ENCODE assay signal across 9 mouse cellular contexts in the genomic region with DNA sequence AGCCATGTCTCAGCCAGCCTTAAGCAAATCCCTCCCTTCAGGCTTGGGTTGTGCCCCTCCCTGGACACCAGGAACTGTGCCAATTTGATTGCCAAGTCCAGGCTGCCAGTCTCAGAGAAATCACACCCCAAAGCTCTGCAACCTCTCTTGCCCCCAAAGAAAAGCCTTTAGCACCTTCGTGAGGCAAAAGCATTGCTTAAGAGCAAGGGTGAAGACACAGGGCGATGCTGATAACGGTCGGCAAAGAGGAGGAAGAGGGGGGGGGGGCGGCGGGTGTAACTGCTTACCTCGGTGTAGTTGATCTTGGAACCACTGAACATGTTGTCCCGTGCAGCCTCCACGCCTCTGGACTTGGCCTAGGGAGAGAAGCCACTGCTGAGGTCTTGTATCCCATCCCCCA. TPM values are rescaled to one million over a fixed set of nuclear protein-coding genes. Genes with fewer than 3 reads are reported as not detected.
DNase-seq lines count a peak whose midpoint lies in the region; ATAC-seq and TF ChIP-seq lines count a peak whose summit lies in the region.
"Had no signal": no experiment of that assay in that cellular context is flagged by ENCODE, and none has a peak within 500 bp of the region (broad histone marks: within the 10 kb centered on the region; RNA-seq: fewer than 3 reads in every experiment).

No protein-coding gene starts in this region.

- 0 out of 2 replicates have a peak, but pooled peaks cover 7% of the 10 kb centered on the region for H3K4me1 ChIP-seq in forebrain, postnatal 0 days (ENCODE audit: insufficient read depth)
- peaks cover 39% of the 10 kb centered on the region for H3K4me1 ChIP-seq in limb, embryonic 15.5 days

- H3K79me2 ChIP-seq in myocyte (ENCODE audit: control insufficient read depth, insufficient read depth), result peaks cover 57% of the 10 kb centered on the region

- whole genome bisulfite sequencing in forebrain, postnatal 0 days, result 52% methylated on average over 8 of the region's 9 CpGs
- WGBS in limb, embryonic 15.5 days, result 53% methylated on average over 9 of the region's 9 CpGs

- H3K9ac ChIP-seq in forebrain, postnatal 0 days, result no peak overlapping the region
- H3K9ac ChIP-seq in limb, embryonic 15.5 days, result no peak overlapping the region

- ATAC-seq in forebrain, postnatal 0 days, result no peak
- no peak for ATAC-seq in limb, embryonic 15.5 days (ENCODE audit: insufficient number of reproducible peaks, low FRiP score, low TSS enrichment, low read depth)
- ATAC-seq in frontal cortex, adult (ENCODE audit: low TSS enrichment), result no peak

- TF ChIP-seq CTCF in forebrain, postnatal 0 days (IDR thresholded peaks at IDR 0.05; ENCODE audit: low read depth), result no peak

- H3K36me3 ChIP-seq in forebrain, postnatal 0 days (ENCODE audit: insufficient read depth), result peaks cover 20% of the 10 kb centered on the region
- H3K36me3 ChIP-seq in limb, embryonic 15.5 days, result peaks cover 46% of the 10 kb centered on the region
- H3K36me3 ChIP-seq in myocyte (ENCODE audit: control insufficient read depth, insufficient read depth), result peaks cover 7% of the 10 kb centered on the region

- H3K4me3 ChIP-seq in forebrain, postnatal 0 days (ENCODE audit: low read depth, low read length), result no peak overlapping the region; the same call in 1 of the 2 replicates
- H3K4me3 ChIP-seq in limb, embryonic 15.5 days, result peak overlapping the region; percentile 80
- H3K4me3 ChIP-seq in myocyte, result peak overlapping the region; percentile 85

- no peak overlapping the region for H3ac ChIP-seq in myocyte (ENCODE audit: control insufficient read depth, insufficient read length)

- DNase-seq in gastrocnemius, postnatal 14 days, result peak; percentile 34
- DNase-seq in gastrocnemius, postnatal 25 days, result no peak
- DNase-seq in adipocyte (ENCODE audit: low spot score), result peak; percentile 62
- no peak for DNase-seq in forebrain, postnatal 0 days
- no peak for DNase-seq in left cerebral cortex, adult 11 months (ENCODE audit: low spot score)

- H3K4me2 ChIP-seq in forebrain, postnatal 0 days (ENCODE audit: low read depth), result peak overlapping the region; percentile 80
- peak overlapping the region; percentile 78 for H3K4me2 ChIP-seq in limb, embryonic 15.5 days
- H3K4me2 ChIP-seq in myocyte (ENCODE audit: low read depth), result peak overlapping the region; percentile 74

- no peak for TF ChIP-seq POLR2A in myocyte (IDR thresholded peaks at IDR 0.05; ENCODE audit: insufficient read length, low read depth)

- no peaks in the 10 kb centered on the region for H3K27me3 ChIP-seq in forebrain, postnatal 0 days (ENCODE audit: insufficient read depth, low read length)
- H3K27me3 ChIP-seq in limb, embryonic 15.5 days, result no peaks in the 10 kb centered on the region
- no peaks in the 10 kb centered on the region for H3K27me3 ChIP-seq in myocyte (ENCODE audit: control insufficient read depth, insufficient read depth, insufficient read length)

- H3K27ac ChIP-seq in forebrain, postnatal 0 days (ENCODE audit: low read depth, low read length), result no peak overlapping the region
- no peak overlapping the region for H3K27ac ChIP-seq in limb, embryonic 15.5 days

- no peaks in the 10 kb centered on the region for H3K9me3 ChIP-seq in forebrain, postnatal 0 days (ENCODE audit: low read length)
- H3K9me3 ChIP-seq in limb, embryonic 15.5 days, result no peaks in the 10 kb centered on the region

- intact Hi-C loops in gastrocnemius, postnatal 14 days (cut with DNase I; ENCODE audit: low total_unique reads), result no loop called here

TF ChIP-seq in myocyte, 11 proteins besides CTCF, POLR2A, EP300 and RAD21:
- TF ChIP-seq POLR2AphosphoS2 (IDR thresholded peaks at IDR 0.05; ENCODE audit: insufficient read length, low read depth) (no peak), USF1 (IDR thresholded peaks at IDR 0.05; ENCODE audit: low read depth) (no peak), MYOD1 (IDR thresholded peaks at IDR 0.05; ENCODE audit: control insufficient read depth in 1 of 3, insufficient read length in 2 of 3, low read depth in 2 of 3) (no peak), MYOG (IDR thresholded peaks at IDR 0.05; ENCODE audit: control insufficient read depth in 1 of 3, insufficient read depth in 1 of 3, insufficient read length in 2 of 3, low read depth in 2 of 3) (no peak), MAX (IDR thresholded peaks at IDR 0.05; ENCODE audit: low read depth) (no peak), E2F4 (IDR thresholded peaks at IDR 0.05; ENCODE audit: insufficient read depth) (no peak), REST (IDR thresholded peaks at IDR 0.05; ENCODE audit: insufficient read depth, insufficient read length) (no peak), SRF (IDR thresholded peaks at IDR 0.05; ENCODE audit: control insufficient read depth, insufficient read length, low read depth) (no peak), TCF12 (IDR thresholded peaks at IDR 0.05; ENCODE audit: insufficient read depth, poor library complexity, severe bottlenecking) (no peak), TCF3 (IDR thresholded peaks at IDR 0.05; ENCODE audit: insufficient read length, low read depth) (no peak), CEBPB (IDR thresholded peaks at IDR 0.05; ENCODE audit: insufficient read depth, poor library complexity, severe bottlenecking) (no peak)
TF ChIP-seq in myocyte: peak in this region for 0.

RNA-seq across cellular contexts. Expression of gene Gpi1, which starts 1.5 kb away (rescaled TPM):
- total RNA-seq in gastrocnemius, postnatal 14 days (2021), result 1,000 to 10,000 TPM; 1,010 to 1,102 TPM
- total RNA-seq in gastrocnemius, postnatal 25 days (2021), result 1,000 to 10,000 TPM in 1 of 2 experiments, 100 to 1,000 TPM in 1; 948 to 1,062 TPM
- 170 and 223 TPM in 2 replicates for total RNA-seq in forebrain, postnatal 0 days (2014; rRNA removed)
- polyA plus RNA-seq in forebrain, postnatal 0 days (2015; fragmentation: Nextera tagmentation; extraction: Ambion mirVana), result 180 and 259 TPM in 2 replicates
- 288 and 306 TPM in 2 replicates for polyA plus RNA-seq in limb, embryonic 15.5 days (2015; fragmentation: Nextera tagmentation; extraction: Ambion mirVana)
- polyA plus RNA-seq in myocyte (2012; fragmentation: generic; extraction: Trizol), result 671 TPM

RNA-seq across cellular contexts. Expression of gene Gm6096, which starts 22.2 kb away (rescaled TPM):
- total RNA-seq in gastrocnemius, postnatal 14 days (2021), result not detected
- total RNA-seq in gastrocnemius, postnatal 25 days (2021), result not detected
- not detected in 2 replicates for total RNA-seq in forebrain, postnatal 0 days (2014; rRNA removed)
- polyA plus RNA-seq in forebrain, postnatal 0 days (2015; fragmentation: Nextera tagmentation; extraction: Ambion mirVana), result not detected in 2 replicates
- polyA plus RNA-seq in limb, embryonic 15.5 days (2015; fragmentation: Nextera tagmentation; extraction: Ambion mirVana), result not detected in 2 replicates
- 0.13 TPM for polyA plus RNA-seq in myocyte (2012; fragmentation: generic; extraction: Trizol)
- total RNA-seq: neutrophil, adult 5-6 weeks had no signal

RNA-seq across cellular contexts. Expression of gene Pdcd2l, which starts 32.2 kb away (rescaled TPM):
- total RNA-seq in gastrocnemius, postnatal 14 days (2021), result 10 to 100 TPM; 17.1 to 17.6 TPM
- total RNA-seq in gastrocnemius, postnatal 25 days (2021), result 10 to 100 TPM; 14.3 to 15.9 TPM
- total RNA-seq in forebrain, postnatal 0 days (2014; rRNA removed), result 47.4 and 63.7 TPM in 2 replicates
- polyA plus RNA-seq in forebrain, postnatal 0 days (2015; fragmentation: Nextera tagmentation; extraction: Ambion mirVana), result 69.0 and 74.7 TPM in 2 replicates
- 59.1 and 59.9 TPM in 2 replicates for polyA plus RNA-seq in limb, embryonic 15.5 days (2015; fragmentation: Nextera tagmentation; extraction: Ambion mirVana)
- polyA plus RNA-seq in myocyte (2012; fragmentation: generic; extraction: Trizol), result 48.4 TPM

RNA-seq across cellular contexts. Expression of gene Uba2, which starts 59.2 kb away (rescaled TPM):
- 10 to 100 TPM; 36.4 to 44.3 TPM for total RNA-seq in gastrocnemius, postnatal 14 days (2021)
- 10 to 100 TPM; 32.4 to 36.7 TPM for total RNA-seq in gastrocnemius, postnatal 25 days (2021)
- 179 and 196 TPM in 2 replicates for total RNA-seq in forebrain, postnatal 0 days (2014; rRNA removed)
- polyA plus RNA-seq in forebrain, postnatal 0 days (2015; fragmentation: Nextera tagmentation; extraction: Ambion mirVana), result 109 and 123 TPM in 2 replicates
- polyA plus RNA-seq in limb, embryonic 15.5 days (2015; fragmentation: Nextera tagmentation; extraction: Ambion mirVana), result 186 and 190 TPM in 2 replicates
- 48.7 TPM for polyA plus RNA-seq in myocyte (2012; fragmentation: generic; extraction: Trizol)

Comparison
In these comparisons a context has a peak if more than half of its experiments do, and no peak if none do; other contexts are left out.
1. DNase-seq: peak in gastrocnemius, postnatal 14 days (single experiment) and adipocyte (single experiment); none in gastrocnemius, postnatal 25 days (single experiment), forebrain, postnatal 0 days (single experiment) and left cerebral cortex, adult 11 months (single experiment).
2. Peak in every context shown above with its lines, with median percentiles within 50 percentile points of each other: H3K4me2 ChIP-seq.